20 mouse cellular contexts compared by ENCODE assay signal in the genomic region with DNA sequence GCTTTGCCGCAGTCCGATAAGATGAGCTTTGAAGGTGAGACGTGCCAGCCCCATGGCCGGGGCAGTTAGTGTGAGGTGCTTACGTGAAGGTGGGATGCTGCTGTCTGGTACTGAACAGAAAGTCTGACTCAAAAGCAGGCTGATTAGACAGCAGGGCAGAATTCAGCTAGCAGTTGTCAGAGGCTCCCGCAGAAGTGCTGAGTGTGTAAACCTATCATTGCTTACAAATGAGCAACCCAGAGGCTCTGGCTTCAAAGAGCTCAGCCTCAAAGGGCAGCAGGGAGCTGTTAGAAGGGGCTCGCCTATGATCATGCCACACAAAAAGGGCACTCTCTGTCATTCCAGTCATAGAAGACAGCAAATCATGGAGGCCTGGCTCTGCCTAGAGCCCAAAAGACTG.
DNase-seq lines count a peak whose midpoint lies in the region; ATAC-seq and TF ChIP-seq lines count a peak whose summit lies in the region.
"Had no signal": no experiment of that assay in that cellular context is flagged by ENCODE, and none has a peak within 500 bp of the region (broad histone marks: within the 10 kb centered on the region; RNA-seq: fewer than 3 reads in every experiment).

No protein-coding gene starts in this region.

- no peak overlapping the region for H3K4me3 ChIP-seq in lung, embryonic 14.5 days (ENCODE audit: low read depth, low read length)
- H3K4me3 ChIP-seq in forebrain, embryonic 15.5 days, result no peak overlapping the region
- no peak overlapping the region for H3K4me3 ChIP-seq in hindbrain, embryonic 13.5 days
- H3K4me3 ChIP-seq in midbrain, postnatal 0 days (ENCODE audit: low read depth, low read length), result no peak overlapping the region
- no peak overlapping the region for H3K4me3 ChIP-seq in heart, embryonic 12.5 days
- H3K4me3 ChIP-seq: embryonic facial prominence, embryonic 15.5 days; limb, embryonic 10.5 days; myocyte had no signal

- no peak overlapping the region for H3K27ac ChIP-seq in lung, embryonic 14.5 days (ENCODE audit: low read depth)
- H3K27ac ChIP-seq in forebrain, embryonic 15.5 days (replicated peaks), result peak overlapping the region; percentile 62; the same call in 1 of the 2 replicates
- H3K27ac ChIP-seq in hindbrain, embryonic 13.5 days, result peak overlapping the region; percentile 69
- H3K27ac ChIP-seq in midbrain, postnatal 0 days (ENCODE audit: low read depth, low read length), result peak overlapping the region; percentile 73
- no peak overlapping the region for H3K27ac ChIP-seq in heart, embryonic 12.5 days (ENCODE audit: poor library complexity, severe bottlenecking)
- H3K27ac ChIP-seq: embryonic facial prominence, embryonic 15.5 days; kidney, postnatal 0 days; limb, embryonic 10.5 days had no signal

- no peak for TF ChIP-seq CTCF in lung, embryonic 14.5 days (IDR thresholded peaks at IDR 0.05; ENCODE audit: low read depth)
- TF ChIP-seq CTCF in midbrain, postnatal 0 days (IDR thresholded peaks at IDR 0.05), result no peak

- H3K27me3 ChIP-seq in lung, embryonic 14.5 days (ENCODE audit: insufficient read depth, low read length), result no peaks in the 10 kb centered on the region
- H3K27me3 ChIP-seq in forebrain, embryonic 15.5 days, result no peaks in the 10 kb centered on the region
- H3K27me3 ChIP-seq in hindbrain, embryonic 13.5 days, result no peaks in the 10 kb centered on the region
- H3K27me3 ChIP-seq in midbrain, postnatal 0 days (ENCODE audit: insufficient read depth, low read length), result no peaks in the 10 kb centered on the region
- H3K27me3 ChIP-seq in heart, embryonic 12.5 days (replicated peaks), result no peaks in the 10 kb centered on the region
- H3K27me3 ChIP-seq: embryonic facial prominence, embryonic 15.5 days had no signal

- H3K9me3 ChIP-seq in lung, embryonic 14.5 days (ENCODE audit: low read depth, low read length), result no peaks in the 10 kb centered on the region
- no peaks in the 10 kb centered on the region for H3K9me3 ChIP-seq in forebrain, embryonic 15.5 days
- H3K9me3 ChIP-seq in hindbrain, embryonic 13.5 days, result no peaks in the 10 kb centered on the region
- H3K9me3 ChIP-seq in midbrain, postnatal 0 days (ENCODE audit: low read length), result no peaks in the 10 kb centered on the region
- no peaks in the 10 kb centered on the region for H3K9me3 ChIP-seq in heart, embryonic 12.5 days (replicated peaks)
- H3K9me3 ChIP-seq: embryonic facial prominence, embryonic 15.5 days; G1E; limb, embryonic 10.5 days had no signal

- no peak overlapping the region for H3K4me2 ChIP-seq in lung, embryonic 14.5 days
- H3K4me2 ChIP-seq in forebrain, embryonic 15.5 days (replicated peaks), result no peak overlapping the region
- no peak overlapping the region for H3K4me2 ChIP-seq in hindbrain, embryonic 13.5 days
- H3K4me2 ChIP-seq in midbrain, postnatal 0 days (ENCODE audit: low read depth, low read length, poor library complexity, severe bottlenecking), result no peak overlapping the region
- H3K4me2 ChIP-seq in heart, embryonic 12.5 days, result no peak overlapping the region
- H3K4me2 ChIP-seq: embryonic facial prominence, embryonic 15.5 days; heart, embryonic 11.5 days; liver, embryonic 11.5 days had no signal

- WGBS in lung, embryonic 14.5 days, result 38% methylated on average over 7 of the region's 7 CpGs
- WGBS in forebrain, embryonic 15.5 days, result 47% methylated on average over 7 of the region's 7 CpGs
- 61% methylated on average over 7 of the region's 7 CpGs for WGBS in hindbrain, embryonic 13.5 days
- 23% methylated on average over 7 of the region's 7 CpGs for WGBS in midbrain, postnatal 0 days
- 44% methylated on average over 7 of the region's 7 CpGs for WGBS in heart, embryonic 12.5 days

- no peaks in the 10 kb centered on the region for H3K4me1 ChIP-seq in lung, embryonic 14.5 days (ENCODE audit: insufficient read depth)
- H3K4me1 ChIP-seq in forebrain, embryonic 15.5 days, result 0 out of 2 replicates have a peak, but pooled peaks cover 9% of the 10 kb centered on the region
- peaks cover 20% of the 10 kb centered on the region for H3K4me1 ChIP-seq in hindbrain, embryonic 13.5 days (replicated peaks)
- peaks cover 3% of the 10 kb centered on the region; the same call in 1 of the 2 replicates for H3K4me1 ChIP-seq in midbrain, postnatal 0 days (ENCODE audit: insufficient read depth, low read length)
- H3K4me1 ChIP-seq in heart, embryonic 12.5 days (replicated peaks), result peaks cover 63% of the 10 kb centered on the region

- DNase-seq in lung, embryonic 14.5 days, result peak; percentile 26
- DNase-seq in lung, adult 18-20 months, result no peak
- DNase-seq in midbrain, postnatal 0 days (ENCODE audit: low spot score), result peak; percentile 21
- no peak for DNase-seq in cerebellum, postnatal 36 days
- DNase-seq: cerebellum, adult 9-11 months; gastrocnemius, postnatal 14 days; heart, postnatal 36 days; thymus, adult 2 months had no signal

- no peak for ATAC-seq in lung, embryonic 14.5 days (ENCODE audit: insufficient read depth)
- peak; percentile 81 for ATAC-seq in forebrain, embryonic 15.5 days (replicated peaks)
- peak; percentile 77 for ATAC-seq in hindbrain, embryonic 13.5 days (ENCODE audit: low FRiP score)
- ATAC-seq in midbrain, postnatal 0 days (ENCODE audit: low FRiP score), result peak; percentile 82
- ATAC-seq in heart, embryonic 12.5 days (ENCODE audit: insufficient number of reproducible peaks, low FRiP score), result no peak
- ATAC-seq: intestine, postnatal 0 days; lung, postnatal 0 days had no signal

- no peak overlapping the region for H3K9ac ChIP-seq in lung, embryonic 14.5 days
- no peak overlapping the region for H3K9ac ChIP-seq in forebrain, embryonic 15.5 days (replicated peaks)
- H3K9ac ChIP-seq in hindbrain, embryonic 13.5 days, result no peak overlapping the region
- no peak overlapping the region for H3K9ac ChIP-seq in midbrain, postnatal 0 days (replicated peaks; ENCODE audit: low read length, poor library complexity, severe bottlenecking)
- no peak overlapping the region for H3K9ac ChIP-seq in heart, embryonic 12.5 days
- H3K9ac ChIP-seq: embryonic facial prominence, embryonic 15.5 days had no signal

- H3K36me3 ChIP-seq in lung, embryonic 14.5 days (ENCODE audit: insufficient read depth), result no peaks in the 10 kb centered on the region
- H3K36me3 ChIP-seq in forebrain, embryonic 15.5 days, result no peaks in the 10 kb centered on the region
- no peaks in the 10 kb centered on the region for H3K36me3 ChIP-seq in hindbrain, embryonic 13.5 days
- no peaks in the 10 kb centered on the region for H3K36me3 ChIP-seq in midbrain, postnatal 0 days (ENCODE audit: insufficient read depth, low read length)
- no peaks in the 10 kb centered on the region for H3K36me3 ChIP-seq in heart, embryonic 12.5 days
- H3K36me3 ChIP-seq: embryonic facial prominence, embryonic 15.5 days; G1E; limb, embryonic 10.5 days had no signal

Comparison
In these comparisons a context has a peak if more than half of its experiments do, and no peak if none do; other contexts are left out.
1. DNase-seq: peak in lung, embryonic 14.5 days (single experiment) and midbrain, postnatal 0 days (single experiment); none in lung, adult 18-20 months (0 of 2) and cerebellum, postnatal 36 days (0 of 2).
2. ATAC-seq: peak in forebrain, embryonic 15.5 days (single experiment), hindbrain, embryonic 13.5 days (single experiment) and midbrain, postnatal 0 days (single experiment); none in lung, embryonic 14.5 days (single experiment) and heart, embryonic 12.5 days (single experiment).
3. H3K27ac ChIP-seq: peak in forebrain, embryonic 15.5 days (single experiment), hindbrain, embryonic 13.5 days (single experiment) and midbrain, postnatal 0 days (single experiment); none in lung, embryonic 14.5 days (single experiment) and heart, embryonic 12.5 days (single experiment).